Mouse (Mus musculus) forebrain, embryonic 11.5 days (tissue): ENCODE results near the gene Dgke. TPM values are rescaled to one million over a fixed set of nuclear protein-coding genes. Genes with fewer than 3 reads are reported as not detected.
A peak's percentile ranks its signal among the peaks of the same experiment; 100 is the strongest.

Experiments used
- ATAC-seq: fragments of 200-750 bp; cut with Nextera tagmentation; replicated peaks from 2 replicates; pipeline ENCODE4 v1.8.0; 2017; ENCODE audit warnings: moderate TSS enrichment; ENCODE audit not compliant: low FRiP score
- DNase-seq: peaks from one replicate; pipeline ENCODE4 v3.0.0-alpha.2; 2017; ENCODE audit warnings: low spot score
- H3K27ac ChIP-seq: fragments of 300-500 bp; sonication (generic); 2 replicates; pipeline ENCODE4 v1.5.1; 2014; ENCODE audit warnings: low read depth, low read length
- H3K27me3 ChIP-seq: fragments of 300-500 bp; sonication (generic); 2 replicates; pipeline ENCODE4 v1.6.1; 2014; ENCODE audit warnings: mild to moderate bottlenecking, low read length, mixed read lengths; ENCODE audit not compliant: control insufficient read depth, insufficient read depth
- H3K36me3 ChIP-seq: fragments of 300-500 bp; sonication (generic); 2 replicates; pipeline ENCODE4 v1.6.1; 2014; ENCODE audit warnings: mild to moderate bottlenecking, low read length, moderate library complexity, mixed read lengths; ENCODE audit not compliant: control insufficient read depth, insufficient read depth
- H3K4me1 ChIP-seq: fragments of 300-500 bp; sonication (generic); replicated peaks from 2 replicates; pipeline ENCODE4 v1.6.1; 2014; ENCODE audit warnings: low read length, mixed read lengths; ENCODE audit not compliant: control insufficient read depth, insufficient read depth
- H3K4me2 ChIP-seq: fragments of 300-500 bp; sonication (generic); 2 replicates; pipeline ENCODE4 v1.6.1; 2014; ENCODE audit warnings: low read depth, mild to moderate bottlenecking, low read length, moderate library complexity, mixed read lengths; ENCODE audit not compliant: severe bottlenecking
- H3K4me3 ChIP-seq: fragments of 300-500 bp; sonication (generic); 2 replicates; pipeline ENCODE4 v1.5.1; 2014; ENCODE audit warnings: low read depth, low read length
- H3K9ac ChIP-seq: fragments of 300-500 bp; sonication (generic); 2 replicates; pipeline ENCODE4 v1.6.1; 2014; ENCODE audit warnings: low read length
- H3K9me3 ChIP-seq: fragments of 300-500 bp; sonication (generic); 2 replicates; pipeline ENCODE4 v1.6.1; 2016; ENCODE audit warnings: low read length, mixed read lengths; ENCODE audit not compliant: control insufficient read depth
- WGBS: fragments of 180-500 bp; shearing (Covaris S2); extraction: QIAGEN DNeasy Blood & Tissue Kit; methylation state at CpG from one replicate; pipeline ENCODE4 v1.1.7; 2014; 5-methylcytosine and 5-hydroxymethylcytosine counted together
- polyA plus RNA-seq: library from polyadenylated mRNA; unstranded; fragments of >200 nt; fragmentation: Nextera tagmentation; extraction: Ambion mirVana; gene quantifications from 2 replicates; pipeline ENCODE4 v1.2.1, GENCODE M21; 2014

Gene Dgke
- polyA plus RNA-seq = 4.8 and 4.9 TPM in 2 replicates

GRCm38 (mm10) chr11:89066750-89067149, at the start of gene Dgke:
Gene Dgke, minus strand, starts transcription at chr11:89066850.
- no peak for ATAC-seq
- no peak for DNase-seq
- 94% methylated on average over 1 of the region's 1 CpGs for WGBS

GRCm38 (mm10) chr11:89107180-89107807, 40.6 kb upstream of the Dgke start:
- Histone ChIP-seq H3K9ac (no peak overlapping the region), H3K27ac (no peak overlapping the region), H3K4me3 (no peak overlapping the region), H3K4me1 (no peaks in the 10 kb centered on the region), H3K27me3 (no peaks in the 10 kb centered on the region), H3K36me3 (no peaks in the 10 kb centered on the region), H3K4me2 (no peak overlapping the region), H3K9me3 (no peaks in the 10 kb centered on the region)
- ATAC-seq = no peak
- no peak for DNase-seq
- WGBS = 28% methylated on average over 12 of the region's 12 CpGs

More at GRCm38 (mm10) chr11:89066750-89067149, at the start of gene Dgke:
- H3K36me3 ChIP-seq = no peaks in the 10 kb centered on the region
- no peak within 1 kb of the TSS for H3K9ac ChIP-seq
- H3K4me1 ChIP-seq = no peaks in the 10 kb centered on the region
- no peaks in the 10 kb centered on the region for H3K27me3 ChIP-seq
- no peak within 1 kb of the TSS for H3K4me2 ChIP-seq
- no peak within 1 kb of the TSS for H3K27ac ChIP-seq
- no peak within 1 kb of the TSS for H3K4me3 ChIP-seq
- no peaks in the 10 kb centered on the region for H3K9me3 ChIP-seq

DNA sequence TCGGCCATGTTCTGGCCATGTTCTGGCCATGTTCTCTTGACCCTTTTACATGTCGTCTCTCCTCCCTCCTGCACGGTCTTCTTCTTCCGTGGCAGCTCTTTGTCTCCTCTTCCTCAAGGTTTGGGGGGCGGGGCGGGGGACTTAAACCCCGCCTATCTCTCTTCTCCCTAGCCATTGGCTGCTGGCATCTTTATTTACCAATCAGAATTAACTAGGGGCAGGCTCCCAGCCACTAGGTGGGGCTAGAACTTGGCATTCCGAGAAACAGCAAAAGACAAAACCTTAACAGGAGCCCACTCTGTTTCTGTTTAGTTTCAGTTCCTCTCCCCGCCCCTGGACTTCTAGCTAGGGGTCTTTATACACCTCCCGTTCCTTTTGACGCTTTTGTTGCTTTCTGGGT, 39.2 kb upstream of the Dgke start:
- Histone ChIP-seq H3K36me3 (no peaks in the 10 kb centered on the region), H3K27me3 (no peaks in the 10 kb centered on the region)
- ATAC-seq = no peak

DNA sequence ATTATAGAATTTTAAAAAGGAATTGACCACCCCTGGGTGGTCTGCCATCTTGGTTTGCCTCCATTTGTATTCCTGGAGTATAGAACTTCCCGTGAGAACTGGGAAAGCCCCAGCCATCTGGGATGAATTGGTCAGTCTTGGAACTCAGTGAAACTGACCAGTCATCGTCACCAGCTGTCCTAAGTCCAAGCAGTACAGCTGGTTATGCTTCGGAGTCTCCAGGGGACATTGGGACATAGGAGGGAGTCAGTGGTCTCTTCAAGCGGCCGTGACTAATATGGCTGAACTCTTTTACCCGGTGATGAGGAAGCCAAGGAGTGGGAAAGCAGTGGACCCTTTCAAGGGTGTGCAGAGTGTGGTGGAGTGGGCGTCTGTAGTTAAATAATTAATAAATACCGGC, 38.6 kb upstream of the Dgke start:
- no peak overlapping the region for H3K9ac ChIP-seq
- H3K4me3 ChIP-seq = no peak overlapping the region
- 92% methylated on average over 8 of the region's 8 CpGs for WGBS
- H3K27ac ChIP-seq = no peak overlapping the region
- H3K4me2 ChIP-seq = no peak overlapping the region
- no peaks in the 10 kb centered on the region for H3K9me3 ChIP-seq
- no peaks in the 10 kb centered on the region for H3K36me3 ChIP-seq
- DNase-seq (no peak), ATAC-seq (no peak)
- H3K27me3 ChIP-seq = no peaks in the 10 kb centered on the region
- H3K4me1 ChIP-seq = no peaks in the 10 kb centered on the region

More for the DNA sequence above, 39.2 kb upstream of the Dgke start:
- no peak for DNase-seq
- no peak overlapping the region for H3K9ac ChIP-seq
- H3K4me2 ChIP-seq = no peak overlapping the region
- H3K9me3 ChIP-seq = no peaks in the 10 kb centered on the region
- WGBS = 89% methylated on average over 11 of the region's 11 CpGs
- H3K4me1 ChIP-seq = no peaks in the 10 kb centered on the region
- H3K27ac ChIP-seq = no peak overlapping the region
- H3K4me3 ChIP-seq = no peak overlapping the region

- no peak for DNase-seq
- Histone ChIP-seq H3K4me2 (no peak overlapping the region), H3K4me3 (no peak overlapping the region), H3K27me3 (no peaks in the 10 kb centered on the region), H3K36me3 (no peaks in the 10 kb centered on the region), H3K4me1 (no peaks in the 10 kb centered on the region), H3K9ac (no peak overlapping the region), H3K27ac (no peak overlapping the region), H3K9me3 (no peaks in the 10 kb centered on the region)
- 89% methylated on average over 14 of the region's 14 CpGs for WGBS
- no peak for ATAC-seq
Measured at GRCm38 (mm10) chr11:89103166-89103565, 36.5 kb upstream of the Dgke start.

DNA sequence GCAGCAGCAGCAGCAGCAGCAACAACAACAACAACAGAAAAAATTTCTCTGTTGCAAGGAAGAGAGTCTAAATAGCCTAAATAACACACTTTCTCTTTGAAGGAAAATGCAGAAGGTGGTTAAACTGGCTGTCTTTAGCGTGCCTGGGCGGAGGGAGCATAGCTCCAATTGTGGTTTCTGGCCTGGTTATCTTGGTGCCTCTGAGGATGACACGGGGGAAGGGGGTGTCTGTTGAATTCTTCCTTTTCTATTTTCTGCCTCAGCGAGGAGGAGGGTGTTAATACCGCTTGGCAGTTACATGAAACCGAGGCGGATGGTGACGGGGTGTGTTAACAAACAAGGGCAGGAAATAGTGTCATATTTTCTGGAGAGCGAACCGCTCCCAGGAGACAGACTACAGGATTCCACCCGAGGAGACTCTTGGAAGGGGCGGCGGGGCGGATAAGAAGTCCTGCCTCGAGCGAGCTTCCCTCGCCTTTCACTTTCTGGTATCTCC, 34.2 kb upstream of the Dgke start:
- ATAC-seq (no peak), DNase-seq (no peak)
- Histone ChIP-seq H3K36me3 (no peaks in the 10 kb centered on the region), H3K27ac (no peak overlapping the region), H3K9me3 (no peaks in the 10 kb centered on the region), H3K4me1 (no peaks in the 10 kb centered on the region), H3K27me3 (no peaks in the 10 kb centered on the region), H3K4me3 (no peak overlapping the region), H3K4me2 (peak overlapping the region; percentile 3; the same call in 1 of the 2 replicates), H3K9ac (no peak overlapping the region)
- 51% methylated on average over 17 of the region's 17 CpGs for WGBS

- ATAC-seq (peak; percentile 71), DNase-seq (peak; percentile 91)
- no peaks in the 10 kb centered on the region for H3K4me1 ChIP-seq
- peak overlapping the region; percentile 3; the same call in 1 of the 2 replicates for H3K4me2 ChIP-seq
- WGBS = 2% methylated on average over 9 of the region's 9 CpGs
- H3K9me3 ChIP-seq = no peaks in the 10 kb centered on the region
- no peak overlapping the region for H3K9ac ChIP-seq
- H3K27me3 ChIP-seq = no peaks in the 10 kb centered on the region
- H3K27ac ChIP-seq = no peak overlapping the region
- no peak overlapping the region for H3K4me3 ChIP-seq
- H3K36me3 ChIP-seq = no peaks in the 10 kb centered on the region
Measured at GRCm38 (mm10) chr11:89100403-89100802, 33.8 kb upstream of the Dgke start.

GRCm38 (mm10) chr11:89098930-89099329, 32.3 kb upstream of the Dgke start:
- H3K4me3 ChIP-seq = no peak overlapping the region
- H3K27ac ChIP-seq = no peak overlapping the region
- H3K4me1 ChIP-seq = no peaks in the 10 kb centered on the region
- no peaks in the 10 kb centered on the region for H3K9me3 ChIP-seq
- 95% methylated on average over 5 of the region's 6 CpGs for WGBS
- DNase-seq (no peak), ATAC-seq (no peak)
- H3K36me3 ChIP-seq = no peaks in the 10 kb centered on the region
- no peak overlapping the region for H3K4me2 ChIP-seq
- H3K27me3 ChIP-seq = no peaks in the 10 kb centered on the region
- no peak overlapping the region for H3K9ac ChIP-seq
